8 mouse cellular contexts compared by ENCODE assay signal in genomic region chr2:160730797-160731116, GRCm38 (mm10). TPM values are rescaled to one million over a fixed set of nuclear protein-coding genes. Genes with fewer than 3 reads are reported as not detected.
DNase-seq lines count a peak whose midpoint lies in the region; ATAC-seq and TF ChIP-seq lines count a peak whose summit lies in the region.

No protein-coding gene starts in this region.

- no peaks in the 10 kb centered on the region for H3K27me3 ChIP-seq in thymus, adult 2 months (ENCODE audit: control insufficient read depth, insufficient read depth, low read length)
- peaks cover 37% of the 10 kb centered on the region for H3K27me3 ChIP-seq in liver, embryonic 13.5 days

- H3K9ac ChIP-seq in liver, embryonic 13.5 days: peak overlapping the region; percentile 81

- no peak for DNase-seq in frontal cortex, postnatal 10 days (ENCODE audit: low spot score in 2 of 2)
- DNase-seq in thymus, adult 2 months: no peak
- no peak for DNase-seq in thymus, adult 18-20 months
- DNase-seq in liver, embryonic 13.5 days: no peak
- DNase-seq in ovary, postnatal 10 days (ENCODE audit: low spot score): no peak
- no peak for DNase-seq in layer of hippocampus, postnatal 14 days (ENCODE audit: low spot score in 2 of 2)
- DNase-seq in cerebellum, adult 9-11 months: no peak

- H3K9me3 ChIP-seq in liver, embryonic 13.5 days (replicated peaks): no peaks in the 10 kb centered on the region

- TF ChIP-seq CTCF in thymus, adult 2 months (IDR thresholded peaks at IDR 0.05; ENCODE audit: borderline replicate concordance, control insufficient read depth, extremely low read depth, insufficient read depth, low read length, poor library complexity): no peak

- peaks cover 41% of the 10 kb centered on the region for H3K4me1 ChIP-seq in thymus, adult 2 months (replicated peaks; ENCODE audit: control insufficient read depth, insufficient read depth, low read length)
- H3K4me1 ChIP-seq in liver, embryonic 13.5 days (replicated peaks): peaks cover 52% of the 10 kb centered on the region

- no peaks in the 10 kb centered on the region for H3K36me3 ChIP-seq in thymus, adult 2 months (ENCODE audit: control insufficient read depth, insufficient read depth, low read length)
- H3K36me3 ChIP-seq in liver, embryonic 13.5 days: peaks cover 5% of the 10 kb centered on the region; the same call in 1 of the 2 replicates

- WGBS in thymus, adult 2 months: 9% methylated on average over 19 of the region's 19 CpGs
- 10% methylated on average over 19 of the region's 19 CpGs for WGBS in liver, embryonic 13.5 days (ENCODE audit: insufficient replicate concordance)

- no peak overlapping the region for H3K27ac ChIP-seq in thymus, adult 2 months (ENCODE audit: control insufficient read depth, insufficient read depth, low read length)
- H3K27ac ChIP-seq in liver, embryonic 13.5 days: no peak overlapping the region

- 0 out of 2 replicates have a peak, but pooled peaks have one; percentile 0 for ATAC-seq in frontal cortex, adult (ENCODE audit: low TSS enrichment)
- ATAC-seq in liver, embryonic 13.5 days (ENCODE audit: low read depth): peak; percentile 30

- peak overlapping the region; percentile 97 for H3K4me2 ChIP-seq in liver, embryonic 13.5 days

- H3K4me3 ChIP-seq in thymus, adult 2 months (ENCODE audit: control insufficient read depth, insufficient read depth, low read length): peak overlapping the region; percentile 80
- H3K4me3 ChIP-seq in liver, embryonic 13.5 days (replicated peaks): peak overlapping the region; percentile 89

- no peak for TF ChIP-seq POLR2A in thymus, adult 2 months (IDR thresholded peaks at IDR 0.05; ENCODE audit: control insufficient read depth, extremely low read depth, insufficient read depth, low read length, poor library complexity)

RNA-seq across cellular contexts. Expression of gene Plcg1, which starts 0.3 kb away (rescaled TPM):
- 237 and 294 TPM in 2 replicates for polyA plus RNA-seq in thymus, adult 2 months (2012; rRNA removed)
- polyA plus RNA-seq in liver, embryonic 13.5 days (2015; fragmentation: Nextera tagmentation; extraction: Ambion mirVana): 4.4 and 5.2 TPM in 2 replicates
- total RNA-seq in layer of hippocampus, postnatal 14 days (2021): 100 to 1,000 TPM; 109 to 114 TPM

Comparison
In these comparisons a context has a peak if more than half of its experiments do, and no peak if none do; other contexts are left out.
1. RNA of gene Plcg1, which starts 0.3 kb away (polyA plus RNA-seq): 237 to 294 TPM in thymus, adult 2 months; 4.4 to 5.2 TPM in liver, embryonic 13.5 days; every median in the first group is over 10 times any median in the second.